Mouse (Mus musculus) liver, embryonic 11.5 days (tissue): ENCODE results near the gene Sh2d5. TPM values are rescaled to one million over a fixed set of nuclear protein-coding genes. Genes with fewer than 3 reads are reported as not detected.
A peak's percentile ranks its signal among the peaks of the same experiment; 100 is the strongest.

Source experiments
- ATAC-seq: fragments of 200-750 bp; cut with Nextera tagmentation; replicated peaks from 2 replicates; pipeline ENCODE4 v1.8.0; 2017; ENCODE audit warnings: moderate number of reproducible peaks, mild to moderate bottlenecking, moderate TSS enrichment, moderate library complexity; ENCODE audit not compliant: low FRiP score
- DNase-seq: peaks from one replicate; pipeline ENCODE4 v3.0.0-alpha.2; 2017; ENCODE audit warnings: low spot score
- H3K27ac ChIP-seq: fragments of 300-500 bp; sonication (generic); 2 replicates; pipeline ENCODE4 v1.5.1; 2014; ENCODE audit warnings: mild to moderate bottlenecking, low read depth, low read length, control low read depth
- H3K27me3 ChIP-seq: fragments of 300-500 bp; sonication (generic); replicated peaks from 2 replicates; pipeline ENCODE4 v1.6.1; 2014; ENCODE audit warnings: low read length, mixed read lengths; ENCODE audit not compliant: control insufficient read depth, insufficient read depth
- H3K36me3 ChIP-seq: fragments of 300-500 bp; sonication (generic); 2 replicates; pipeline ENCODE4 v1.6.1; 2014; ENCODE audit warnings: mild to moderate bottlenecking, low read length, moderate library complexity, mixed read lengths; ENCODE audit not compliant: control insufficient read depth, insufficient read depth
- H3K4me1 ChIP-seq: fragments of 300-500 bp; sonication (generic); replicated peaks from 2 replicates; pipeline ENCODE4 v1.6.1; 2014; ENCODE audit warnings: low read length, mixed read lengths; ENCODE audit not compliant: control insufficient read depth, insufficient read depth
- H3K4me2 ChIP-seq: fragments of 300-500 bp; sonication (generic); 2 replicates; pipeline ENCODE4 v1.6.1; 2014; ENCODE audit warnings: mild to moderate bottlenecking, control low read depth, moderate library complexity
- H3K4me3 ChIP-seq: fragments of 300-500 bp; sonication (generic); 2 replicates; pipeline ENCODE4 v1.5.1; 2014; ENCODE audit warnings: low read depth, low read length, control low read depth
- H3K9ac ChIP-seq: fragments of 300-500 bp; sonication (generic); 2 replicates; pipeline ENCODE4 v1.6.1; 2014; ENCODE audit warnings: low read depth, low read length, control low read depth
- H3K9me3 ChIP-seq: fragments of 300-500 bp; sonication (generic); 2 replicates; pipeline ENCODE4 v1.6.1; 2016; ENCODE audit warnings: low read length, inconsistent platforms, mixed read lengths; ENCODE audit not compliant: control insufficient read depth
- WGBS: fragments of 180-500 bp; shearing (Covaris S2); extraction: QIAGEN DNeasy Blood & Tissue Kit; methylation state at CpG from one replicate; pipeline ENCODE4 v1.1.7; 2014; 5-methylcytosine and 5-hydroxymethylcytosine counted together
- polyA plus RNA-seq: library from polyadenylated mRNA; unstranded; fragments of >200 nt; fragmentation: Nextera tagmentation; extraction: Ambion mirVana; gene quantifications from 2 replicates; pipeline ENCODE4 v1.2.1, GENCODE M21; 2014

The Sh2d5 gene
- polyA plus RNA-seq, 1 experiment from 2014 or later = 0.81 TPM

- Histone ChIP-seq H3K36me3 (no peaks in the 10 kb centered on the region), H3K4me2 (no peak overlapping the region), H3K27me3 (no peaks in the 10 kb centered on the region; the same call in 1 of the 2 replicates), H3K4me1 (no peaks in the 10 kb centered on the region), H3K4me3 (no peak overlapping the region), H3K9me3 (no peaks in the 10 kb centered on the region), H3K27ac (no peak overlapping the region), H3K9ac (no peak overlapping the region)
- ATAC-seq = no peak
- no peak for DNase-seq
- 60% methylated on average over 7 of the region's 7 CpGs for WGBS
Observed at GRCm38 (mm10) chr4:138278346-138278745, 28.1 kb downstream of the Sh2d5 start.

- Histone ChIP-seq H3K4me2 (no peak overlapping the region), H3K27me3 (no peaks in the 10 kb centered on the region; the same call in 1 of the 2 replicates), H3K9ac (no peak overlapping the region), H3K9me3 (no peaks in the 10 kb centered on the region), H3K4me1 (no peaks in the 10 kb centered on the region), H3K4me3 (no peak overlapping the region), H3K36me3 (no peaks in the 10 kb centered on the region), H3K27ac (no peak overlapping the region)
- DNase-seq = peak; percentile 44
- WGBS = 21% methylated on average over 4 of the region's 4 CpGs
- peak; percentile 81 for ATAC-seq
Observed at GRCm38 (mm10) chr4:138282834-138283233, 32.6 kb downstream of the Sh2d5 start.

GRCm38 (mm10) chr4:138286411-138286810 lies 36.2 kb downstream of the Sh2d5 start:
- no peak overlapping the region for H3K27ac ChIP-seq
- no peaks in the 10 kb centered on the region for H3K9me3 ChIP-seq
- H3K4me2 ChIP-seq = no peak overlapping the region
- no peak overlapping the region for H3K4me3 ChIP-seq
- no peaks in the 10 kb centered on the region for H3K27me3 ChIP-seq
- ATAC-seq = no peak
- DNase-seq = no peak
- H3K36me3 ChIP-seq = no peaks in the 10 kb centered on the region
- no peaks in the 10 kb centered on the region for H3K4me1 ChIP-seq
- no peak overlapping the region for H3K9ac ChIP-seq
- WGBS = 78% methylated on average over 12 of the region's 12 CpGs

GRCm38 (mm10) chr4:138288691-138289090 lies 38.5 kb downstream of the Sh2d5 start:
- H3K27me3 ChIP-seq = no peaks in the 10 kb centered on the region
- no peak overlapping the region for H3K4me3 ChIP-seq
- DNase-seq (no peak), ATAC-seq (no peak)
- H3K4me1 ChIP-seq = no peaks in the 10 kb centered on the region
- no peak overlapping the region for H3K27ac ChIP-seq
- no peaks in the 10 kb centered on the region for H3K36me3 ChIP-seq
- 85% methylated on average over 7 of the region's 7 CpGs for WGBS
- H3K4me2 ChIP-seq = no peak overlapping the region
- no peak overlapping the region for H3K9ac ChIP-seq
- no peaks in the 10 kb centered on the region for H3K9me3 ChIP-seq

GRCm38 (mm10) chr4:138292028-138292427 lies 41.8 kb downstream of the Sh2d5 start:
- H3K4me1 ChIP-seq = no peaks in the 10 kb centered on the region
- no peak overlapping the region for H3K4me2 ChIP-seq
- DNase-seq (no peak), ATAC-seq (no peak)
- no peaks in the 10 kb centered on the region for H3K27me3 ChIP-seq
- H3K36me3 ChIP-seq = no peaks in the 10 kb centered on the region
- no peaks in the 10 kb centered on the region for H3K9me3 ChIP-seq
- H3K9ac ChIP-seq = no peak overlapping the region
- 85% methylated on average over 13 of the region's 13 CpGs for WGBS
- H3K4me3 ChIP-seq = no peak overlapping the region
- H3K27ac ChIP-seq = no peak overlapping the region

GRCm38 (mm10) chr4:138293261-138293948 lies 43.2 kb downstream of the Sh2d5 start:
- Histone ChIP-seq H3K4me2 (no peak overlapping the region), H3K36me3 (no peaks in the 10 kb centered on the region), H3K4me3 (no peak overlapping the region), H3K27ac (no peak overlapping the region), H3K4me1 (no peaks in the 10 kb centered on the region), H3K9me3 (no peaks in the 10 kb centered on the region), H3K9ac (no peak overlapping the region), H3K27me3 (no peaks in the 10 kb centered on the region)
- DNase-seq (no peak), ATAC-seq (no peak)
- WGBS = 77% methylated on average over 18 of the region's 18 CpGs

GRCm38 (mm10) chr4:138293949-138294550 lies 43.8 kb downstream of the Sh2d5 start:
- DNase-seq = no peak
- 80% methylated on average over 13 of the region's 14 CpGs for WGBS
- Histone ChIP-seq H3K36me3 (no peaks in the 10 kb centered on the region), H3K9me3 (no peaks in the 10 kb centered on the region), H3K4me1 (no peaks in the 10 kb centered on the region), H3K4me2 (no peak overlapping the region), H3K27me3 (no peaks in the 10 kb centered on the region), H3K4me3 (no peak overlapping the region), H3K9ac (no peak overlapping the region), H3K27ac (no peak overlapping the region)
- ATAC-seq = no peak

GRCm38 (mm10) chr4:138301271-138301780 lies 51.1 kb downstream of the Sh2d5 start:
- H3K9ac ChIP-seq = no peak overlapping the region
- H3K4me1 ChIP-seq = peaks cover 12% of the 10 kb centered on the region

GRCm38 (mm10) chr4:138303011-138303410 lies 52.8 kb downstream of the Sh2d5 start:
- peaks cover 12% of the 10 kb centered on the region for H3K4me1 ChIP-seq
- H3K9me3 ChIP-seq = no peaks in the 10 kb centered on the region
- no peaks in the 10 kb centered on the region; the same call in 1 of the 2 replicates for H3K36me3 ChIP-seq
- H3K27ac ChIP-seq = no peak overlapping the region
- no peak for ATAC-seq
- H3K9ac ChIP-seq = no peak overlapping the region
- peak overlapping the region; percentile 79 for H3K4me2 ChIP-seq
- no peaks in the 10 kb centered on the region for H3K27me3 ChIP-seq
- DNase-seq = no peak
- 88% methylated on average over 3 of the region's 3 CpGs for WGBS
- H3K4me3 ChIP-seq = no peak overlapping the region

More at GRCm38 (mm10) chr4:138301271-138301780, 51.1 kb downstream of the Sh2d5 start:
- H3K27ac ChIP-seq = no peak overlapping the region
- DNase-seq (no peak), ATAC-seq (no peak)
- no peaks in the 10 kb centered on the region for H3K36me3 ChIP-seq
- H3K9me3 ChIP-seq = no peaks in the 10 kb centered on the region
- no peaks in the 10 kb centered on the region for H3K27me3 ChIP-seq
- 84% methylated on average over 10 of the region's 10 CpGs for WGBS
- no peak overlapping the region for H3K4me3 ChIP-seq
- no peak overlapping the region for H3K4me2 ChIP-seq
